Mouse (Mus musculus): Measurements from ENCODE around the gene Cmip. TPM values are rescaled to one million over a fixed set of nuclear protein-coding genes. Genes with fewer than 3 reads are reported as not detected.

Gene Cmip
- 100 to 1,000 TPM; 269 to 286 TPM for total RNA-seq (2021)
- long read RNA-seq, experiment 1, partial matches to known transcripts: 2 of 13 reads
- long read RNA-seq, experiment 1, other reads (novel, unspliced or antisense): 7 of 13 reads
- long read RNA-seq, experiment 2, partial matches to known transcripts: 2 of 13 reads
- long read RNA-seq, experiment 2, other reads (novel, unspliced or antisense): 7 of 13 reads

DNA sequence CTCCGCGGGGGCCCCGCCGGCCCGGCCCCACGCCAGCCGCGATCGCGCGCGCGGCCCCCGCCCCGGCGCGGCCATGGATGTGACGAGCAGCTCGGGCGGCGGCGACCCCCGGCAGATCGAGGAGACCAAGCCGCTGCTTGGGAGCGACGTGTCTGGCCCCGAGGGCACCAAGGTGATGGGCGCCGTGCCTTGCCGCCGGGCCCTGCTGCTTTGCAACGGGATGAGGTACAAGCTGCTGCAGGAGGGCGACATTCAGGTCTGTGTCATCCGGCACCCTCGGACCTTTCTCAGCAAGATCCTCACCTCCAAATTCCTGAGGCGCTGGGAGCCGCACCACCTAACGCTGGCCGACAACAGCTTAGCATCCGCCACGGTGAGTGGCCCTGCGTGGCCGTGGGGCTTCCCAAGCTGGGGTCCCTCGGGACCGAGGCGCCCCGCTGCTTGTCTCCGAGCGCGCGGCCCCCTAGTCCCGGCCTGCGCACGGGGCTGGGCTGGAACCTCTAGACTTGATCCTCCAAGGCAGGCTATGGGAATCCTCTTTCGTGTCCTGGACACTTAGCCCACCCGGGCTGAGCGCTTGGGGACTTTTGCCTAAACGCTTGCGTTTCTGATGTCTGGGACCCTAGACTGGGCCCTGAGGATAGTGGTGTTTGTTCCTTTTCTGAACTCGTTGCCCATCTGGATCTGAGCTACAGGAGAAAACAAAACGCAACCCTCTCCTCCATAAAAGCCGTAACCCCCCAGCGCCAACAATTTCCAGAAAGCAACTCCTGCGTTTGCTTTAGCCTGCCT lies at the start of gene Cmip:
Cmip (plus strand) TSS at position 36 of the 792 bp plus-strand sequence.
- Histone ChIP-seq H3K27ac (peak within 1 kb of the TSS; percentile 96), H3K4me3 (peak within 1 kb of the TSS; percentile 66)
- peak in 1 of 2 experiments; percentile 35 for DNase-seq (ENCODE audit: low spot score in 2 of 2)
- TF ChIP-seq CTCF (conservative IDR thresholded peaks at IDR 0.05): no peak

GRCm38 (mm10) chr8:117209150-117209549 lies 47.7 kb upstream of the Cmip start:
- Histone ChIP-seq H3K27ac (no peak overlapping the region), H3K4me3 (no peak overlapping the region)
- DNase-seq (ENCODE audit: low spot score in 2 of 2): no peak
- TF ChIP-seq CTCF (conservative IDR thresholded peaks at IDR 0.05): no peak

DNA sequence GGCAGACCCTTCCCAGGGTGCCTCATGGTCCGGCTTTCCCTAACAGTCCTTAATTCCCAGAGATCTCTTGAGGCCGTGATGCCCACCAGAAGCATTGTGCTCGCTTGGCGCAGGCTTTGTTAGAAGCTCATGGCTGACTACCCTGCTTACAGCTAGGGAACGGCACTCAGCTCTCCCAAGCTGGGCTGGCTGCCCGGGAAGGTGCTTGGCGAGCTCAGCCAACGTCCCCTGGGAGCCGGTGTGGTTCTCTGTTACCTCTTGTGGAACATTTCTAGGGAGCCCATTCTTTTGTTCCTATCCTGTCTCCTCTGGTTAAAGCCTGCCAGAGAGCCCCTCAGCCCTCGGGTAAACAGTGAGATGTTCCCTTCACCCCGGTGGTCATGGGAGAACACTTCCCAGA lies 44.8 kb upstream of the Cmip start:
- Histone ChIP-seq H3K4me3 (no peak overlapping the region), H3K27ac (no peak overlapping the region)
- DNase-seq (ENCODE audit: low spot score in 2 of 2): no peak
- no peak for TF ChIP-seq CTCF (conservative IDR thresholded peaks at IDR 0.05)

DNA sequence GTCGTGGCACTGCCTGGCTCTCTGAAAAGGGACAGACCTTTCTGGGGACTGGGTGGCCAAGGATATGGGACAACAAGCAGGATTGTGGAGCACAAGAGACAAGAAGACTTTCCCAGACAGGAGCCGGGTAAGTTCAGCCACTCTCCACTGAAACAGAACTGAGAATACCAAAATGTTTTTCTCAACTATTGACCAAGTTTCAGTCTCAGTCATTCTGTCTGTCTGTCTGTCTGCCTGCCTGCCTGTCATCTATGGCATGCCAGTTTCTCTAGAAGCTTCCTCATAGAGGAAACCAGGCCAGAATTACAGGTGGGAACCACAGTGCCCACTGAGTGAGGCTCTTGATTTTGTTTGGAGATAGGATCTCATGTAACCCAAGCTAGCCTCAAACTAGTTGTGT lies 39.1 kb upstream of the Cmip start:
- no peak for DNase-seq (ENCODE audit: low spot score in 2 of 2)
- no peak overlapping the region for H3K4me3 ChIP-seq
- H3K27ac ChIP-seq: no peak overlapping the region
- TF ChIP-seq CTCF (conservative IDR thresholded peaks at IDR 0.05): no peak

DNA sequence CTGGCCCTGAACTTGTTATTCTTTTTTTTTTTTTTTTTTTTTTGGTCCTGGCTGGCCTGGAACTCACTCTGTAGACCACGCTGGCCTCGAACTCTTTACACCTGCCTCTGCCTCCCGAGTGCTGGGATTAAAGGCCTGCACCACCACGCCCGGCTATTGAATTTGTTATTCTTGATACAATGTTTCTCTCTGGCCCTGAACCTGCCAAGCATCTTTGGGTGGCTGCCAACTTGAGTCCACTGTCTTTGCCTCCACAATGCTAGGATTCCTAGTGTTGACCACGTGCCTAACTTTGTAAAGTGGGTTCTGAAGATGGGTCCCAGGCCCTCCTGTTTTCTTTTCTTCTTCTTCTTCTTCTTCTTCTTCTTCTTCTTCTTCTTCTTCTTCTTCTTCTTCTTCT lies 34.5 kb upstream of the Cmip start:
- TF ChIP-seq CTCF (conservative IDR thresholded peaks at IDR 0.05): no peak
- Histone ChIP-seq H3K27ac (no peak overlapping the region), H3K4me3 (no peak overlapping the region)
- DNase-seq (ENCODE audit: low spot score in 2 of 2): no peak

- H3K4me3 ChIP-seq: peak overlapping the region; percentile 54
- DNase-seq (ENCODE audit: low spot score in 2 of 2): peak; percentile 87 to 94
- TF ChIP-seq CTCF (conservative IDR thresholded peaks at IDR 0.05): peak; percentile 96
- peak overlapping the region; percentile 47; the same call in 1 of the 2 replicates for H3K27ac ChIP-seq
Measured at GRCm38 (mm10) chr8:117224630-117225029, 32.2 kb upstream of the Cmip start.

DNA sequence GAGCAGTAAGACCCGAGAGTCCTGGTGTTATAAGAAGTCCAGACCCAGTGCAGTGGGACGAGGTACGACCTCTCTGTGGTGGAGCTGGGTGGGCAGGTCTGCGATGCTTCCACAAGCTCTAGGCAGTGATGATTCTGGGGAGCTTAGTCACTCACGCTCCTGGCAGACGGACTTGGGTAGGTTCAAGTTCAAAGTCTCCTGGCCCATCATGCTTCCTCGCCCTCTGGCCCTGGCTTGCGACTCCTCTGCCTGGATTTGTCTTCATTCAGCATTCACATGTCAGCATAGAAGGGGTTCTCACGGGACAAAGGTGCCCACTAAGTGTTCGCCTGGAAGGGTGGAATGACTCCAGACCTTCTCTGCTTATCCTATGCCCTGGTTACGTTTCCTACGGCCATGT lies 30.6 kb upstream of the Cmip start:
- Histone ChIP-seq H3K4me3 (no peak overlapping the region), H3K27ac (no peak overlapping the region)
- DNase-seq (ENCODE audit: low spot score in 2 of 2): no peak
- TF ChIP-seq CTCF (conservative IDR thresholded peaks at IDR 0.05): no peak

DNA sequence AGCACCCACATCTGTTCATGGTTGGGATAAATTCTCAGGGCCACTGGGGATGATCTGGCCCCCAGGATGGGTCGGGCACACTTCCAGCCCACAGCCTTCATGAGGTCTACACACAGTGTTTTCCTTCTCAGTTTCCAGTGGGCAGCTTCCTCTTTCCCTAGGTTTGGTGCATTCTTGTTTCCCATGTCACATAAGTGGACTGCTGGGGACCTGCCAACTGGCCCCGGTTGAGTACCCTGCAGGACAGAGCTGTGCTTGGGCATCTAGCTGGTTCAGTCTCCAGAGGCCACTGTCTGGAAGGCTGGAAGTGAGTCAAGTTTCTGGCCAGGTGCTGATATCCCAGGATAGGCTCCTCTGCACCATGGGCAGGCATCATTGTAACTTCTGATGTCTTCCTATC lies 29.5 kb upstream of the Cmip start:
- no peak for DNase-seq (ENCODE audit: low spot score in 2 of 2)
- H3K4me3 ChIP-seq: no peak overlapping the region
- TF ChIP-seq CTCF (conservative IDR thresholded peaks at IDR 0.05): no peak
- no peak overlapping the region for H3K27ac ChIP-seq

GRCm38 (mm10) chr8:117233199-117233598 lies 23.7 kb upstream of the Cmip start:
- TF ChIP-seq CTCF (conservative IDR thresholded peaks at IDR 0.05): 0 out of 2 replicates have a peak, but pooled peaks have one; percentile 8
- H3K27ac ChIP-seq: no peak overlapping the region
- H3K4me3 ChIP-seq: no peak overlapping the region
- no peak for DNase-seq (ENCODE audit: low spot score in 2 of 2)

GRCm38 (mm10) chr8:117236531-117236930 lies 20.3 kb upstream of the Cmip start:
- no peak for TF ChIP-seq CTCF (conservative IDR thresholded peaks at IDR 0.05)
- no peak overlapping the region for H3K4me3 ChIP-seq

GRCm38 (mm10) chr8:117240326-117240725 lies 16.5 kb upstream of the Cmip start:
- Histone ChIP-seq H3K4me3 (no peak overlapping the region), H3K27ac (no peak overlapping the region)
- no peak for DNase-seq (ENCODE audit: low spot score in 2 of 2)
- no peak for TF ChIP-seq CTCF (conservative IDR thresholded peaks at IDR 0.05)

More at GRCm38 (mm10) chr8:117236531-117236930, 20.3 kb upstream of the Cmip start:
- DNase-seq (ENCODE audit: low spot score in 2 of 2): no peak
- no peak overlapping the region for H3K27ac ChIP-seq

DNA sequence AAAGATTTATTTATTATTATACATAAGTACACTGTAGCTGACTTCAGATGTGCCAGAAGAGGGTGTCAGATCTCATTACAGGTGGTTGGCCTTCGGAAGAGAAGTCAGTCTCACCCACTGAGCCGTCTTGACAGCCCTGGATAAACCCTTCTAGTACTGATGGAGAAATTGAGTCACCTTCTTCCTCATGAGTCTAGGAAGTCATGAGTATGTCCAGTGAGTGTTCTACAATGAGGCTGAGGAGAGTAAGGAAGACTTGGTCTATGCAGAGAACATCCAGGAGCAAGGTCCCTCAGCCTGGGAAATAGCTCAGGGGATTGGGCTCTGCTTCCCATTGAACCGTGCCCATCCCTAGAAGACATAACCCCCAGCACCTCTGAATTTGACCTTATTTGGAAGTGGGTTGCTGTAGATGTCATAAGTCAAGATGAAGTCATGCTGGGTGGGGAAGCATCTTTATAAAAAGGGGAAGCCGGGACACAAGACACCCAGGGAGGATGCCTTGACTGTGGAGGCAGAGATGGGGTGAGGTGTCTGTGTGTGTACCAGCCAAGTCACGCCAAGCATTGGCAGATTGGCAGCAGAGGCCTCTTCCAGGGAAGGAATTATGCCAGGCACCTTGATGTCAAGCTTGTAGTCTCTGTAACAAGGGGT lies 15.9 kb upstream of the Cmip start:
- Histone ChIP-seq H3K27ac (no peak overlapping the region), H3K4me3 (no peak overlapping the region)
- DNase-seq (ENCODE audit: low spot score in 2 of 2): no peak
- no peak for TF ChIP-seq CTCF (conservative IDR thresholded peaks at IDR 0.05)

DNA sequence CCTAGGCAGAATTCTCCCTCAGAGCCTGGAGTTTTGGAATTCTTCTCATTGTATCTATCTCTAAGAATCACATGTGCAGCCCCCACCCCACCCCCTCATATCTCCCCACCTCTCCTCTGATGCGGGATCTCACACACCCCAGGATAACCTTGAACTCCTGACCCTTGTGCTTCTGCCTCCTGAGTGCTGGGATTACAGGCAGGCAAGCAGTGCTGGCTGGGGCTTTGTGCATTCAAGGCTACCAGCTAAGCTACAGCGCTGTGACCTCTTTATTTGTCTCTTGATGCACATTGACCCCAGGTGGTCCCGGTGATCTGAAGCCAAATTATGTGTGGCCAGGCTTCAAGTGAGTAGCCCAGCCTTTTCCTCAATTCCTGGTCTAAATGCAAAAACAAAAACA lies 15.0 kb upstream of the Cmip start:
- TF ChIP-seq CTCF (conservative IDR thresholded peaks at IDR 0.05): no peak
- Histone ChIP-seq H3K4me3 (no peak overlapping the region), H3K27ac (no peak overlapping the region)
- no peak for DNase-seq (ENCODE audit: low spot score in 2 of 2)
